Mouse (Mus musculus) brain, adult 2 months (tissue): Measurements from ENCODE around the gene Adam33.
"Not testable (repeated sequence)": the region's sequence is repeated elsewhere in the genome, so short reads cannot be mapped to it uniquely, and the experiment has no call there.

Experiments
- DNase-seq: peaks from one replicate; pipeline ENCODE4 v3.0.0; 2011; ENCODE audit warnings: low read depth, low spot score

The Adam33 gene

GRCm38 (mm10) chr2:131063404-131063864 is at the start of gene Adam33:
Adam33 (minus strand) TSS chr2:131063814.
- no peak for DNase-seq

- no peak for DNase-seq
These were observed 42.4 kb upstream of the Adam33 start for GRCm38 (mm10) chr2:131105989-131106388.

- not testable (repeated sequence) for DNase-seq
These were observed 41.4 kb upstream of the Adam33 start for GRCm38 (mm10) chr2:131105061-131105460.

GRCm38 (mm10) chr2:131104021-131104420 is 40.4 kb upstream of the Adam33 start:
- DNase-seq: peak; percentile 55

- DNase-seq: no peak
These were observed 37.9 kb upstream of the Adam33 start for GRCm38 (mm10) chr2:131101530-131101929.

- DNase-seq: no peak
These were observed 33.5 kb upstream of the Adam33 start for GRCm38 (mm10) chr2:131097087-131097486.

GRCm38 (mm10) chr2:131096101-131096795 is 32.6 kb upstream of the Adam33 start:
- DNase-seq: peak; percentile 63

- peak; percentile 74 for DNase-seq
These were observed 31.2 kb upstream of the Adam33 start for GRCm38 (mm10) chr2:131094823-131095222.

GRCm38 (mm10) chr2:131093577-131093976 is 30.0 kb upstream of the Adam33 start:
- no peak for DNase-seq

GRCm38 (mm10) chr2:131090852-131091251 is 27.2 kb upstream of the Adam33 start:
- peak; percentile 25 for DNase-seq

- no peak for DNase-seq
These were observed 26.0 kb upstream of the Adam33 start for GRCm38 (mm10) chr2:131089634-131090033.

- DNase-seq: no peak
These were observed 25.0 kb upstream of the Adam33 start for GRCm38 (mm10) chr2:131088581-131088980.

- no peak for DNase-seq
These were observed 23.2 kb upstream of the Adam33 start, which contains the start of gene Siglec1 for GRCm38 (mm10) chr2:131086667-131087390. Siglec1 (minus strand) TSS chr2:131086765.

GRCm38 (mm10) chr2:131084206-131084605 is 20.6 kb upstream of the Adam33 start:
- no peak for DNase-seq

GRCm38 (mm10) chr2:131080507-131080906 is 16.9 kb upstream of the Adam33 start:
- no peak for DNase-seq

- no peak for DNase-seq
These were observed 8.9 kb upstream of the Adam33 start for GRCm38 (mm10) chr2:131072536-131072935.

- no peak for DNase-seq
These were observed 3.9 kb upstream of the Adam33 start for GRCm38 (mm10) chr2:131067481-131067880.

- DNase-seq: peak; percentile 56
These were observed 2.7 kb upstream of the Adam33 start for GRCm38 (mm10) chr2:131066342-131066741.

- no peak for DNase-seq
These were observed 2.0 kb downstream of the Adam33 start for GRCm38 (mm10) chr2:131061607-131062006.

GRCm38 (mm10) chr2:131060784-131061183 is 2.8 kb downstream of the Adam33 start:
- peak; percentile 69 for DNase-seq

- DNase-seq: no peak
These were observed 3.7 kb downstream of the Adam33 start for GRCm38 (mm10) chr2:131059781-131060540.

GRCm38 (mm10) chr2:131059377-131059776 is 4.2 kb downstream of the Adam33 start:
- DNase-seq: peak; percentile 38
